Mouse (Mus musculus) CD4-positive, CD25-positive, alpha-beta regulatory T cell, adult 9 weeks (primary cell): ENCODE measurements around the gene Vmn1r31. TPM values are rescaled to one million over a fixed set of nuclear protein-coding genes. Genes with fewer than 3 reads are reported as not detected.

Experiments
- polyA plus RNA-seq: library from polyadenylated mRNA; unstranded; fragments of 100-300 nt; shearing (Covaris generic); gene quantifications from one replicate; pipeline ENCODE4 v1.2.1, GENCODE M21; 2017

Vmn1r31 gene
- polyA plus RNA-seq, result not detected

GRCm38 (mm10) chr6:58475230-58475629 is at the start of gene Vmn1r31:
Vmn1r31 (minus strand) TSS chr6:58475330.

DNA sequence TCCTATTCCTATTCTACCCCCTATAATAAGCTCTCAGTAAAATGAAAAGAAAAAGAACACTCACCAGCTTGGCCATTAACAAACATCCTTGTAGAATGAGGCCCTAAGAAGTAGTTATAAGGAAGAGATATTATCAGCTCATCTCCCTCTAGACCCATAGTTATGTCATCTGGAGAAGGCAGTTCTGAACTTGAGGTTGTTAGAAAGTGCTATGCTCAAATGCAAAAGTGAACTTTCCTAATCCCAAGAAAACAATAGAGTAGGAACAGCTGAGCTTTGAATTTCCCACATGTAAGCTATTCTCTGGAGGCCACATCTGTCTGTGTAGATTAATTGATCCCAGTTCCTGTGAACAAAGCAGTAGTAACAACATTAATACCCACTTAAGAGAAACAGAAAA is 31.8 kb downstream of the Vmn1r31 start, which contains the start of gene Vmn1r30:
Gene Vmn1r30, minus strand, starts transcription at position 101 of the 400 bp plus-strand sequence.

Other genes starting within 250 kb of the Vmn1r31 start
- not detected for gene Vmn1r28, start 213.3 kb downstream of the Vmn1r31 start, polyA plus RNA-seq
- not detected for gene Vmn1r29, start 173.8 kb downstream of the Vmn1r31 start, polyA plus RNA-seq
- gene Vmn1r30, start 31.9 kb downstream of the Vmn1r31 start, polyA plus RNA-seq, result not detected
- gene Abcg2, start 109.2 kb upstream of the Vmn1r31 start, polyA plus RNA-seq, result 25.0 TPM